Mouse (Mus musculus) limb, embryonic 13.5 days (tissue): Measurements from ENCODE around the gene Golga5. TPM values are rescaled to one million over a fixed set of nuclear protein-coding genes. Genes with fewer than 3 reads are reported as not detected.
A peak's percentile ranks its signal among the peaks of the same experiment; 100 is the strongest.

Experiments
- ATAC-seq: fragments of 200-750 bp; cut with Nextera tagmentation; 2 replicates; pipeline ENCODE4 v1.8.0; 2017; ENCODE audit warnings: low read depth, moderate number of reproducible peaks, moderate TSS enrichment; ENCODE audit not compliant: low FRiP score
- H3K27ac ChIP-seq: fragments of 300-500 bp; sonication (generic); 2 replicates; pipeline ENCODE4 v1.5.1; 2015; ENCODE audit warnings: inconsistent platforms, mild to moderate bottlenecking, moderate library complexity
- H3K27me3 ChIP-seq: fragments of 300-500 bp; sonication (generic); 2 replicates; pipeline ENCODE4 v1.6.1; 2015; ENCODE audit warnings: mild to moderate bottlenecking, inconsistent platforms
- H3K36me3 ChIP-seq: fragments of 300-500 bp; sonication (generic); 2 replicates; pipeline ENCODE4 v1.6.1; 2015; ENCODE audit warnings: inconsistent platforms, mild to moderate bottlenecking, moderate library complexity
- H3K4me1 ChIP-seq: fragments of 300-500 bp; sonication (generic); 2 replicates; pipeline ENCODE4 v1.6.1; 2015; ENCODE audit warnings: inconsistent platforms
- H3K4me2 ChIP-seq: fragments of 300-500 bp; sonication (generic); replicated peaks from 2 replicates; pipeline ENCODE4 v1.6.1; 2015; ENCODE audit warnings: inconsistent platforms, mild to moderate bottlenecking, moderate library complexity
- H3K4me3 ChIP-seq: fragments of 300-500 bp; sonication (generic); 2 replicates; pipeline ENCODE4 v1.5.1; 2015; ENCODE audit warnings: moderate library complexity, mild to moderate bottlenecking, inconsistent platforms
- H3K9ac ChIP-seq: fragments of 300-500 bp; sonication (generic); 2 replicates; pipeline ENCODE4 v1.6.1; 2015; ENCODE audit warnings: mild to moderate bottlenecking, inconsistent platforms
- H3K9me3 ChIP-seq: fragments of 300-500 bp; sonication (generic); 2 replicates; pipeline ENCODE4 v1.6.1; 2016; ENCODE audit warnings: inconsistent platforms
- WGBS: fragments of 180-500 bp; shearing (Covaris S2); methylation state at CpG from one replicate; pipeline ENCODE4 v1.1.7; 2015; 5-methylcytosine and 5-hydroxymethylcytosine counted together
- polyA plus RNA-seq: library from polyadenylated mRNA; unstranded; fragments of >200 nt; fragmentation: Nextera tagmentation; extraction: Ambion mirVana; gene quantifications from 2 replicates; pipeline ENCODE4 v1.2.1, GENCODE M21; 2015

Golga5 gene
- polyA plus RNA-seq, 1 experiment from 2014 or later: 42.0 TPM

DNA sequence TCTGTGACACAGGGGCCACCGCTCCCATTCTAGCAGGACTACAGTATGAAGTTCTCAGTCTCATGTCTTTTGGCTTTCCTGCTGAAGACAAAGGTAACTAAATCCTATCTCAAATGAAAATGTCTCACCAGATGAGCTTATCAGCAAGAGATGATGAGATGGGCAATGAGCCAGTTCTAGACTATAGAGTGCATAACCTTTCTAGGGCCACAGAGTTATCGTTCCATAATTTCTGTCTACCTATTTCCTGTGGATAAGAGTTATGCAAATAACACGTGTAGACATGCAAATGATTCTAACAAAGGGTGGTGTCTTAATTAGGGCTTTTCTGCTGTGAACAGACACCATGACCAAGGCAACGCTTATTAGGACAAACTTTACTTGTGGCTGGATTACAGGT, 34.8 kb upstream of the Golga5 start:
- no peak for ATAC-seq
- Histone ChIP-seq H3K9me3 (no peaks in the 10 kb centered on the region), H3K36me3 (no peaks in the 10 kb centered on the region), H3K27ac (no peak overlapping the region), H3K4me2 (no peak overlapping the region), H3K4me1 (peaks cover 22% of the 10 kb centered on the region), H3K4me3 (no peak overlapping the region), H3K27me3 (no peaks in the 10 kb centered on the region), H3K9ac (no peak overlapping the region)
- WGBS: 88% methylated on average over 4 of the region's 4 CpGs

DNA sequence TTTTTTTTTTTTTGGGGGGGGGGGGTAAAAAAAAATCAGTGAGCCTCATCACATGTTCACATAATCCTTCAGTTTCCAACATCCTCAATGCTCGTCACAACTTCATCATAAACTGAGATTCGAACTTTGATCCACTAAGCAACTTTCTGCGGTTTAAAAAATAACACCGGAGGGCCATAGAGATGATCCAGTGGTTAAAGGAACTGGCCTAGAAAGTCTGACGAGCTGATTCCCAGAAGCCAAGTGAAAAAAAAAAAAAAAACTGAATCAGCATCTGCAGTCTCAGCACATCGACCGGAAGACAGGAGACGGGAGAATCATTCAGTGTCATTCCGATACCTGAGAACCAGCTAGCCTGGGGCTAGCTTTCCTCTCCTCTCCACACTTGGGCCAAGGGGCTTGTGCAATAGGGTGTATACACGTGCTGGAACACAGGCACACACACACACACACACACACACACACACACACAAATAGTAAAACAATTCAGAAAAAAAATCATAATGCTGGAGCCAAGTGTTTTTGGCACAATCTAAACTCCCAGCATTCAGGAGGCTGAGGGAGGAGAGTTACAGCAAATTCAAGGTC, 31.9 kb upstream of the Golga5 start:
- no peaks in the 10 kb centered on the region for H3K36me3 ChIP-seq
- no peaks in the 10 kb centered on the region for H3K27me3 ChIP-seq
- H3K4me2 ChIP-seq: no peak overlapping the region
- peaks cover 22% of the 10 kb centered on the region for H3K4me1 ChIP-seq
- H3K9me3 ChIP-seq: no peaks in the 10 kb centered on the region
- no peak overlapping the region for H3K4me3 ChIP-seq
- no peak for ATAC-seq
- H3K27ac ChIP-seq: no peak overlapping the region
- no peak overlapping the region for H3K9ac ChIP-seq
- WGBS: 76% methylated on average over 10 of the region's 10 CpGs

DNA sequence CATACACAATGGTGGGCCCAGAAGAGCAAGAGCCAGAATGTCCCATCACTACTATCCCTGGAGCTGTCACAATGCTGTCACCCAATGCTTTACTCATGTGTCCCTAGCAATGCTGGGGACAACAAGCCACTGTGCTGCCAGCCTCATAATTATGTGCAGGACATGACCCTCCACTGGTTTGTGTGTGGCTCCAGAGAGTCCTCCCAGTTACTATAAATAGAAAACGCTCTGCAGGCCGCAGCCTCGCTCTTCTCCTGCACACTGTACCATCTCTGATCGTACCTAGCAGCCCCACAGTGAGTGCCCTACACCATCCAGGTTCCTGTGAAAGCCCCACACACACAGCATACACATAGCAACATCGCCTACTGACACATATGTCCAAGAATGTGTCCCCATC, 31.0 kb upstream of the Golga5 start:
- Histone ChIP-seq H3K9ac (no peak overlapping the region), H3K27me3 (no peaks in the 10 kb centered on the region), H3K4me1 (peaks cover 16% of the 10 kb centered on the region), H3K27ac (no peak overlapping the region), H3K9me3 (no peaks in the 10 kb centered on the region), H3K36me3 (no peaks in the 10 kb centered on the region), H3K4me3 (peak overlapping the region; percentile 68), H3K4me2 (peak overlapping the region; percentile 71)
- 84% methylated on average over 5 of the region's 5 CpGs for WGBS
- no peak for ATAC-seq

DNA sequence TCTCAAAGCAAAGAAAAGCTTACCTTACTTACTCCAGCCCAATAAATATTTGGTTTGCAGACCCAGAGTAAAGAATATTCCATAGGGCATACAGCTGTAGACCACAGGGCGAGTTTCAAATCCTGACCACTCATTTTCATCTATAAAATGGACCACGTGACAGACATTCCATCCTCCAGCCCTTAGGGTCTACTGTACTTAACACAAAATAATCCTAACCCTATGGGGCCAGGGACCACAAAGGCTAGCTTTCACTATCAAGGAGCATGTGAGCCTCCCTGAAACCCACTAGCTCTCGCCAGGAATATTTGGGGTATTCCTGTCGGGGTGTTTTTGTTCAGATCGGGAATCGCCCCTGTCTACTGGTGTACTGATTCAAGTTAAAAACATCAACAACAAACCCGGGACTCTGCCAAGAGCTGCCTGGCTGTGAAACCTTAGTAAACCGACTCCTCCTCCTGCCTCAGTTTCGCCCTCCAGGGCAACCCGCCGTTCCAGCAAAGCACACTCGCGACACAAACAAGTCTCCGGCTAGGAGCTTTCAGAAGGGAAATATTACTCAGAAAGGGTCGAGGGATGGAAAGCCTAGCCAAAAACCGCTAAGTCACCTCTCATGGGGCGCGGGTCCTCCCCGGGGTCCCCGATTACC, 29.8 kb upstream of the Golga5 start:
- peaks cover 16% of the 10 kb centered on the region for H3K4me1 ChIP-seq
- under 1% methylated on average over 20 of the region's 20 CpGs for WGBS
- H3K36me3 ChIP-seq: no peaks in the 10 kb centered on the region
- ATAC-seq: peak; percentile 48
- no peaks in the 10 kb centered on the region for H3K27me3 ChIP-seq
- H3K9me3 ChIP-seq: no peaks in the 10 kb centered on the region
- peak overlapping the region; percentile 68 for H3K4me3 ChIP-seq
- H3K9ac ChIP-seq: peak overlapping the region; percentile 68
- H3K27ac ChIP-seq: peak overlapping the region; percentile 52; the same call in 1 of the 2 replicates
- peak overlapping the region; percentile 71 for H3K4me2 ChIP-seq

DNA sequence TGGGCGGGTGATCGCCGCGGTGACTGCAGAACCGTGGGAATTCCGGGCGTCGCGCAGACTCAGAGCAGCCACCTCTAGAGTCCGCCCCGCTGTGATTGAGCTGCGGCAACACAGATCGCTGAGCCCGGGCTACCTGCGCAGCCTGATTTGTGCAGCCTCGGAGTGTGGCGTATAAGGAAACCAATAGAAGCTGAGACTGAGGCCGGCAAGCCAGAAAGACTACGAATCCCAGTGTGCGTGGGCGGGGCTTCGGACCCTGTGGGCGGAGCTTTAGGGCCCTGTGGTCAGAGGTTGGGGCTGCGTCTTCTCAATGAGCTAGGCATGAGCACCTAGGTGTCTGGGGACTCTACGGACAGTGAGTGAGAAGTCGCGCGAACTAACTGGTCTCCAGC, 29.3 kb upstream of the Golga5 start, which contains the start of gene Lgmn:
Gene Lgmn (minus strand): TSS at position 182 of the 392 bp plus-strand sequence.
- peak within 1 kb of the TSS; percentile 52; the same call in 1 of the 2 replicates for H3K27ac ChIP-seq
- H3K36me3 ChIP-seq: no peaks in the 10 kb centered on the region
- ATAC-seq: peak; percentile 100
- H3K9me3 ChIP-seq: no peaks in the 10 kb centered on the region
- no peaks in the 10 kb centered on the region for H3K27me3 ChIP-seq
- WGBS: under 1% methylated on average over 28 of the region's 28 CpGs
- H3K4me2 ChIP-seq: peak within 1 kb of the TSS; percentile 71
- H3K9ac ChIP-seq: peak within 1 kb of the TSS; percentile 68
- H3K4me3 ChIP-seq: peak within 1 kb of the TSS; percentile 68
- peaks cover 16% of the 10 kb centered on the region for H3K4me1 ChIP-seq

DNA sequence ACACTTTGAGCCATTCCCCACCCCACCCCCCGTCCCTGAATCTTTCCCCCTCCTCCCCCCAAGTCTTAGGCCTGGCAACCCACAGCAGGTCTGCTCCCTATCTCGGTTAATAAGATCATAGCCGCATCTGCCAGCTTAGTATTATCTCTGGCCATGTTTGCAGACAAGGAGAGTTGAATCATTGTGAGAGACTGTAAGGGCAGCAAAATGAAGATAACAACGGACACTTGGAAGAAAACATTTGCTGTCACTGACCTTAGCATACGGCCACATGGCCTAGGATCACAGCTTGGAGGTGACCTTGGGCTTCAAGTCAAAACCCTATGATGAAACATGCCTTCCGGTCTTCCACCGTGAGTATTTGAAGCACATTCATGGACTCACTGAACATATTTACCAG, 28.4 kb upstream of the Golga5 start:
- H3K4me1 ChIP-seq: peaks cover 16% of the 10 kb centered on the region
- H3K27ac ChIP-seq: no peak overlapping the region
- no peaks in the 10 kb centered on the region for H3K36me3 ChIP-seq
- H3K9ac ChIP-seq: no peak overlapping the region
- no peak overlapping the region for H3K4me3 ChIP-seq
- H3K27me3 ChIP-seq: no peaks in the 10 kb centered on the region
- 87% methylated on average over 7 of the region's 7 CpGs for WGBS
- no peak for ATAC-seq
- H3K4me2 ChIP-seq: no peak overlapping the region
- H3K9me3 ChIP-seq: no peaks in the 10 kb centered on the region

DNA sequence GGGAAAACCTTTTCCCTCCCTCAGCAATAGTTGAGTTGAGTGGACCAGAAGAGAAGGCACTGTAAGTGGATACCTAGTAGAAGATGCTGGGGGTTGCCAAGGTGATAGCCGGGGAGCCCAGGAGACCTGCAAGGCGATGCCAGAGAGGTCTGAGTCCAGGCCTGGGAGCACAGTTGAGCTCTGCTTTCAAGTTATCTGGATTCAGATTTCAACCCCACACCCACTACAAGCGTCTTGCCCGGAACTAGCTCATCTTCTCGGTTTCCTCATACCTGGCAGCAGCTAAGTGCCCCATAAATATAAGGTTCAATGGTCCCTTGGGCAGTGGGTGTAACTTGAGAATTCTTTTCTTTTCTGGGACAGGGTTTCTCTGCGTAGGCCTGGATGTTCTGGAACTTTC, 27.8 kb upstream of the Golga5 start:
- H3K9me3 ChIP-seq: no peaks in the 10 kb centered on the region
- no peak overlapping the region for H3K27ac ChIP-seq
- H3K9ac ChIP-seq: no peak overlapping the region
- H3K27me3 ChIP-seq: no peaks in the 10 kb centered on the region
- WGBS: 56% methylated on average over 6 of the region's 6 CpGs
- no peak for ATAC-seq
- H3K4me2 ChIP-seq: no peak overlapping the region
- no peak overlapping the region for H3K4me3 ChIP-seq
- no peaks in the 10 kb centered on the region for H3K36me3 ChIP-seq
- peaks cover 16% of the 10 kb centered on the region for H3K4me1 ChIP-seq

DNA sequence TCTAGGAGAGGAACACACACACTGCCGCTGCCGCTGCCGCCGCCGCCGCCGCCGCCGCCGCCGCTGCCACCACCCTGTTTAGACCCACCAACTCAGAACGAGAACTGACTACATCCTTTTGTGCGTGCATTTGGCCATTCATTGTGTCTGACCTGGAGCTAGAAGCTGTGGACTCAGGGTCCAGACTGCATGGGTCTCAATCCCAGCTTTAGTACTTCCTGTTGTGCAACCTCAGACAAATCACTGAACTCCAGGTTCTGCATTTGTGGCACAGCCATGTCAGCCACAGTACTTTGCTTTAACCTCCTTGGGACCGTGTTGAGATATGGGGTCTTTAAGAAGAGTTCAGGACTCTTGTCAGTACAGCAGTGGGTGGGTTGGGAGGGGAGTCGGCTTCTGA, 26.3 kb upstream of the Golga5 start:
- H3K27me3 ChIP-seq: no peaks in the 10 kb centered on the region
- no peak overlapping the region for H3K4me2 ChIP-seq
- ATAC-seq: no peak
- H3K9me3 ChIP-seq: no peaks in the 10 kb centered on the region
- no peak overlapping the region for H3K4me3 ChIP-seq
- no peak overlapping the region for H3K27ac ChIP-seq
- H3K4me1 ChIP-seq: peaks cover 16% of the 10 kb centered on the region
- WGBS: 91% methylated on average over 15 of the region's 15 CpGs
- H3K9ac ChIP-seq: no peak overlapping the region
- H3K36me3 ChIP-seq: no peaks in the 10 kb centered on the region

DNA sequence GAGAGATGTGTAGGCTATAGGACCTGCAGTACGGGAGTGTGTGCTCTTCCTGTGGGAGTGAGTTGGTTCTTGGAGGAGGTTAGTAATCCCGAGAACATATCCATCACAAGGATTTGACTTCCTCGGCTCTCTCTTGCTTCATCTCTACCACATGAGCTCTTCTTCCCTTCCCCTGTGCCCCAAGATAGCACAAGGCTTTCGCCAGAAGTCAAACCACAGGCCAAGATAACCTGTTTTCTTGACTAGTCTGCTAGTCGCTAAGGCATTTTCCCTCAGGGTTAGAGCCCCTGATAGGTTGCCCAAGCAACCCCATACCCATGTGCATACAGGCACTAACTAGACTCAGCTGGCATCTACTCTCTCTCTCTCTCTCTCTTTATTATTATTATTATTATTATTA, 25.3 kb upstream of the Golga5 start:
- no peak overlapping the region for H3K27ac ChIP-seq
- no peak overlapping the region for H3K4me3 ChIP-seq
- no peak overlapping the region for H3K4me2 ChIP-seq
- ATAC-seq: no peak
- H3K36me3 ChIP-seq: no peaks in the 10 kb centered on the region
- H3K4me1 ChIP-seq: peaks cover 8% of the 10 kb centered on the region
- WGBS: 83% methylated on average over 5 of the region's 5 CpGs
- H3K9me3 ChIP-seq: no peaks in the 10 kb centered on the region
- H3K9ac ChIP-seq: 0 out of 2 replicates have a peak overlapping the region, but pooled peaks have one; percentile 31
- H3K27me3 ChIP-seq: no peaks in the 10 kb centered on the region

DNA sequence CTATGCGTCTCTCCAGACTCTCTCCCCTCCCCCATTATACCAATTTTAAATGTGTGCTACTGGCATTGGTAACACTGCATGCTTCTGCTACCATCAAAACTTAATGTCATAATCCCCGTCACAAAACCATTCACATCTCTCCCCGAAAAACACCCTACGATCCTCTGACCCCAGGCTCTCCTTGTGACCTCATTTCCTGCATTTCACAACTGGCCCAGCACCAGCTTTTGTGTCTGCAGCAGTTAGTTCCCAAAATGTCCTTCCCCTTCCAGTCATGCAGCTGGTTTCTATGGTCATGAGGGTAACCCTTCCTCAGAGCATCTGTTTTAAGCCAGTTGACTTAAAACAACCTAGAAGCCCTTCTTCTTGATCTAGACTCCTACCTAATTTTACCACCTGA, 23.5 kb upstream of the Golga5 start:
- Histone ChIP-seq H3K4me3 (no peak overlapping the region), H3K27me3 (no peaks in the 10 kb centered on the region), H3K9me3 (no peaks in the 10 kb centered on the region), H3K4me1 (peaks cover under 1% of the 10 kb centered on the region; the same call in 1 of the 2 replicates), H3K9ac (no peak overlapping the region), H3K36me3 (no peaks in the 10 kb centered on the region), H3K27ac (no peak overlapping the region), H3K4me2 (no peak overlapping the region)
- ATAC-seq: no peak
- whole genome bisulfite sequencing: 54% methylated on average over 4 of the region's 4 CpGs

DNA sequence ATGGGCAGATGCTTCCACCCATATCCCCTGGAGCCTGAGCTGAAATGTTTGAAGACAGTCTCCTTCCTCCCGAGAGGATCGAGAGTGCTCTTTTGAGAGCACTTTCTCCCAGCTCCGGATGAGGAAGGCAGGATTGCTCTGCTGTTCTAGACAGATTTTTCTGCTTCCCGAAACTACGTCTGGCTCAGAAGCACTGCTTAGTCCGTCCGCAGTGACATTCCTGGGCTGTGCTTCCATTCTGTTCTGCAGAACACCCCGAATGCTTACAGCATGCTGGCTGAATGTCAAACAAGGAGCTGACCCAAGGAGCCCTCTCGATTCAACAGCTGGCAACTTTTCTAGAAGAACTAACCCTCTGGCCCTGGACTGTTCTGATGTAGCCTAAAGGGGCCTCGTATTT, 18.5 kb upstream of the Golga5 start:
- Histone ChIP-seq H3K9ac (no peak overlapping the region), H3K27ac (peak overlapping the region; percentile 28; the same call in 1 of the 2 replicates), H3K4me3 (no peak overlapping the region), H3K4me1 (peaks cover 9% of the 10 kb centered on the region), H3K36me3 (no peaks in the 10 kb centered on the region), H3K9me3 (no peaks in the 10 kb centered on the region), H3K4me2 (no peak overlapping the region), H3K27me3 (no peaks in the 10 kb centered on the region)
- ATAC-seq: no peak
- WGBS: 59% methylated on average over 10 of the region's 10 CpGs

DNA sequence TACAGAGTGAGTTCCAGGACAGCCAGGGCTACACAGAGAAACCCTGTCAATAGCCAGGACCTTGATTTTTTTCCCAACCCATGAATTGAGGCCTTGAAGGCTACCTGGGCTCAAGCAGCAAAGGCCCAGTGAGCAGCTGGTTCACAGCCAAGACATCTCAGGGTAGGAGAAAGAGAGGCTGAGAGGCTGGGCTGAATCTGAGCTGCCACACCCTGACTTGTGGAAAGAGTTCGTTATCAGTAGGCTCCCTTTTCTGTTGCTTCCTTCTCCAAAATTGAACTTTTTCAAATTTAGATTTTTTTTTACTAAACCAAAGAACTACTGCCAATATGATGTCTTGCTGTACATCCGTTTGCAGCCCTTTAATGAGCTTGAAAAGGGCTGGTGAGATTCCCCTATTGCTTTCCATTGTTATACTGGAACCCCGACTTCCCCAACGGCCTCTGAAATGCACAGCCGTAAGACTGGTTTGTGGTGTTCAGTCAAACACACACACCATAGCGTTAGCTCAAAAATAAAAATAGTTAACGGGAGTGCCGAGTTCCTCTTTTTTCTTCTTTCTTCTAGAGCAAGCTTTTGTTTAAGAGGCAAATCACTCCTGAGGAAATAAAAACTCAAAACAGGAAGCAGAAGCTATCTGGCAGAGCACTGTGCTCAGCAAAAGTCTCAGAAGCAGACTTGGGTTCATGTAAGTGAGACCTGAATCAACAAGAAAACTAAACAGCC, 17.6 kb upstream of the Golga5 start:
- H3K9me3 ChIP-seq: no peaks in the 10 kb centered on the region
- 79% methylated on average over 8 of the region's 8 CpGs for WGBS
- no peak for ATAC-seq

More for the DNA sequence above, 17.6 kb upstream of the Golga5 start:
- no peak overlapping the region for H3K4me2 ChIP-seq
- no peaks in the 10 kb centered on the region for H3K27me3 ChIP-seq
- H3K27ac ChIP-seq: no peak overlapping the region
- peaks cover 9% of the 10 kb centered on the region for H3K4me1 ChIP-seq
- no peaks in the 10 kb centered on the region for H3K36me3 ChIP-seq
- H3K9ac ChIP-seq: no peak overlapping the region
- no peak overlapping the region for H3K4me3 ChIP-seq
